Mouse (Mus musculus): ENCODE measurements around the gene Sptlc2.
"Not testable (repeated sequence)": the region's sequence is repeated elsewhere in the genome, so short reads cannot be mapped to it uniquely, and the experiment has no call there.

Sptlc2 gene

GRCm38 (mm10) chr12:87278118-87278730, 109.9 kb downstream of the Sptlc2 start:
- DNase-seq (ENCODE audit: low spot score in 2 of 2), result no peak

GRCm38 (mm10) chr12:87277251-87277650, 110.9 kb downstream of the Sptlc2 start:
- DNase-seq (ENCODE audit: low spot score in 2 of 2), result not testable (repeated sequence)

GRCm38 (mm10) chr12:87274853-87275831, 113.0 kb downstream of the Sptlc2 start:
- DNase-seq (ENCODE audit: low spot score in 2 of 2), result no peak

GRCm38 (mm10) chr12:87267682-87268081, 120.5 kb downstream of the Sptlc2 start:
- DNase-seq (ENCODE audit: low spot score in 2 of 2), result no peak

- DNase-seq (ENCODE audit: low spot score in 2 of 2), result peak; percentile 18 to 66
Measured at GRCm38 (mm10) chr12:87266827-87267603, 121.1 kb downstream of the Sptlc2 start.

GRCm38 (mm10) chr12:87266108-87266826, 121.9 kb downstream of the Sptlc2 start, which contains the start of the genes Vipas39 and Ahsa1:
Gene Vipas39, minus strand, starts transcription at chr12:87266256.
Gene Ahsa1, plus strand, starts transcription at chr12:87266479.
- DNase-seq (ENCODE audit: low spot score in 2 of 2), result peak; percentile 86 to 90

GRCm38 (mm10) chr12:87265444-87265843, 122.7 kb downstream of the Sptlc2 start:
- no peak for DNase-seq (ENCODE audit: low spot score in 2 of 2)

- DNase-seq (ENCODE audit: low spot score in 2 of 2), result no peak
Measured at GRCm38 (mm10) chr12:87260562-87260961, 127.6 kb downstream of the Sptlc2 start.

- DNase-seq (ENCODE audit: low spot score in 2 of 2), result no peak
Measured at GRCm38 (mm10) chr12:87256629-87257028, 131.5 kb downstream of the Sptlc2 start.
